Mouse (Mus musculus) heart, postnatal 36 days (tissue): ENCODE data around the gene Med8. TPM values are rescaled to one million over a fixed set of nuclear protein-coding genes. Genes with fewer than 3 reads are reported as not detected.
A peak's percentile ranks its signal among the peaks of the same experiment; 100 is the strongest.

Experiments
- DNase-seq, 2 experiments: peaks; one replicate each; pipeline ENCODE4 v3.0.0; 2021 to 2022
- intact Hi-C: fragments of 180-260 bp; cut with DNase I; formaldehyde crosslinking; loops from one replicate; pipeline ENCODE4 v1.15.1; 2025
- total RNA-seq, 2 experiments: library from RNA; stranded (reverse); gene quantifications; 2 replicates each; pipeline ENCODE4 v1.2.3; 2021

Gene Med8
- total RNA-seq, 2 experiments from 2014 or later: 36.7 to 44.2 TPM

- DNase-seq: no peak
- intact Hi-C loops: no loop called here
Observed at GRCm38 (mm10) chr4:118413553-118413952, 4.4 kb downstream of the Med8 start.

GRCm38 (mm10) chr4:118415779-118416178 lies 6.6 kb downstream of the Med8 start:
- intact Hi-C loops: no loop called here
- no peak for DNase-seq

- DNase-seq: no peak
- intact Hi-C loops: no loop called here
Observed at GRCm38 (mm10) chr4:118416329-118416728, 7.2 kb downstream of the Med8 start.

- DNase-seq: no peak
- intact Hi-C loops: no loop called here
Observed at GRCm38 (mm10) chr4:118417112-118417797, 8.1 kb downstream of the Med8 start.

- intact Hi-C loops: no loop called here
- DNase-seq: no peak
Observed at GRCm38 (mm10) chr4:118421384-118421783, 12.2 kb downstream of the Med8 start.

GRCm38 (mm10) chr4:118424541-118425160 lies 15.5 kb downstream of the Med8 start:
- DNase-seq: no peak
- intact Hi-C loops: loop anchor here (5.0 kb wide), 1 partner anchor 63 kb away; no protein-coding TSS in a partner anchor

GRCm38 (mm10) chr4:118425374-118425773 lies 16.2 kb downstream of the Med8 start:
- DNase-seq: no peak
- intact Hi-C loops: loop anchor here (5.0 kb wide), 1 partner anchor 62 kb away; no protein-coding TSS in a partner anchor

GRCm38 (mm10) chr4:118427415-118427767 lies 18.3 kb downstream of the Med8 start:
- intact Hi-C loops: loop anchor here (2.0 to 5.0 kb wide), 2 partner anchors 19 to 60 kb away; partner anchors contain the start of genes Med8 and Szt2
- DNase-seq: no peak

- intact Hi-C loops: loop anchor here (2.0 to 5.0 kb wide), 2 partner anchors 19 to 59 kb away; partner anchors contain the start of genes Med8 and Szt2
Observed at GRCm38 (mm10) chr4:118427768-118428451, 18.8 kb downstream of the Med8 start, which contains the start of gene Elovl1. Gene Elovl1, plus strand, starts transcription at chr4:118428093.

GRCm38 (mm10) chr4:118428531-118429214 lies 19.5 kb downstream of the Med8 start:
- intact Hi-C loops: loop anchor here (5.0 kb wide), 1 partner anchor 59 kb away; no protein-coding TSS in a partner anchor
- DNase-seq: peak; percentile 24 to 36

More at GRCm38 (mm10) chr4:118427768-118428451, 18.8 kb downstream of the Med8 start, which contains the start of gene Elovl1:
- DNase-seq: peak; percentile 90 to 92

- no peak for DNase-seq
- intact Hi-C loops: loop anchor here (5.0 kb wide), 1 partner anchor 58 kb away; no protein-coding TSS in a partner anchor
Observed at GRCm38 (mm10) chr4:118429215-118429895, 20.2 kb downstream of the Med8 start.

GRCm38 (mm10) chr4:118432332-118432731 lies 23.2 kb downstream of the Med8 start:
- DNase-seq: no peak
- intact Hi-C loops: no loop called here

- peak; percentile 84 to 87 for DNase-seq
- intact Hi-C loops: no loop called here
Observed at GRCm38 (mm10) chr4:118436820-118437603, 27.9 kb downstream of the Med8 start, which contains the start of gene Cdc20. Gene Cdc20, minus strand, starts transcription at chr4:118437352.

- peak; percentile 23 to 33 for DNase-seq
- intact Hi-C loops: no loop called here
Observed at GRCm38 (mm10) chr4:118437829-118438253, 28.7 kb downstream of the Med8 start.

GRCm38 (mm10) chr4:118445088-118445487 lies 36.0 kb downstream of the Med8 start:
- DNase-seq: no peak
- intact Hi-C loops: loop anchor here (5.0 kb wide), 2 partner anchors 42 to 122 kb away; no protein-coding TSS in a partner anchor

- intact Hi-C loops: loop anchor here (2.0 to 5.0 kb wide), 3 partner anchors 41 to 121 kb away; no protein-coding TSS in a partner anchor
- peak; percentile 54 to 57 for DNase-seq
Observed at GRCm38 (mm10) chr4:118445781-118446414, 36.8 kb downstream of the Med8 start.

- intact Hi-C loops: loop anchor here (2.0 to 5.0 kb wide), 3 partner anchors 41 to 121 kb away; no protein-coding TSS in a partner anchor
- no peak for DNase-seq
Observed at GRCm38 (mm10) chr4:118446415-118447153, 37.4 kb downstream of the Med8 start.
